Mouse (Mus musculus): ENCODE results near the gene Gdap1l1. TPM values are rescaled to one million over a fixed set of nuclear protein-coding genes. Genes with fewer than 3 reads are reported as not detected.

Gdap1l1 gene
- polyA plus RNA-seq, 1 experiment from 2014 or later = 0.20 TPM

DNA sequence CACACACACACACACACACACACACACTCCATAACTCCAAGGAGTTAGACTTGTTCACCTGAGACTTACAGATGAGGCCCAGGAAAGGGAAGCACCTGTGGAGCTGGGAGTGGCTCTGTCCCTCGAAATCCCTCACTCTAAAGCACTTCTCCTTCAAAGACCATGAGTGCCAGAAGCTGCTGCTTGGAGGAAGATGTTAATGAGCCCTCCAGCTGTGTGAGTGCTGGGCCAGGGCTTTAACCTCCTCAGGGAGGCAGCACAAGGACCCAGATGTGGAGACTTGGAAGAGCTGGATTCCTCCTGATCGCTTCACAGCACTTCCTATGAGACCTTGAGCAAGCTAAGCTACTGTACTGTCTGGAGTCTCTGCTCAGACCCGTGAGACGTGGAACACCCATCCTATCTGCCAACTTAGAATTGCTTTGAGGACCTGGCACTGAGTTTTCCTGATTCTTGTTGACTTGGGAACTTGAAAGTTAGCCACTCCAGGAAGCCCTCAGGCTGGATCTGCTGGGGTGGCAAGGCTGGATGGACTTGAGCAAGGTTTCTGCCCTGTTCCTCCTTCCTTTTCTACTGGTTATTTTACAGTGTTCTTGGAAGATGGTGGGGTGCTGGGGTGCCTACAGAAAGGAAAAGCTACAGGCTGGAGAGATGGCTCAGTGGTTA is 9.8 kb upstream of the Gdap1l1 start:
- no peak overlapping the region for H3K9ac ChIP-seq
- no peaks in the 10 kb centered on the region for H3K36me3 ChIP-seq
- no peak for ATAC-seq (ENCODE audit: insufficient number of reproducible peaks, low FRiP score, low TSS enrichment, low read depth)
- H3K4me1 ChIP-seq = no peaks in the 10 kb centered on the region
- no peaks in the 10 kb centered on the region for H3K9me3 ChIP-seq
- H3K4me3 ChIP-seq = no peak overlapping the region
- no peak overlapping the region for H3K27ac ChIP-seq
- no peaks in the 10 kb centered on the region for H3K27me3 ChIP-seq
- 34% methylated on average over 4 of the region's 4 CpGs for WGBS
- no peak overlapping the region for H3K4me2 ChIP-seq

DNA sequence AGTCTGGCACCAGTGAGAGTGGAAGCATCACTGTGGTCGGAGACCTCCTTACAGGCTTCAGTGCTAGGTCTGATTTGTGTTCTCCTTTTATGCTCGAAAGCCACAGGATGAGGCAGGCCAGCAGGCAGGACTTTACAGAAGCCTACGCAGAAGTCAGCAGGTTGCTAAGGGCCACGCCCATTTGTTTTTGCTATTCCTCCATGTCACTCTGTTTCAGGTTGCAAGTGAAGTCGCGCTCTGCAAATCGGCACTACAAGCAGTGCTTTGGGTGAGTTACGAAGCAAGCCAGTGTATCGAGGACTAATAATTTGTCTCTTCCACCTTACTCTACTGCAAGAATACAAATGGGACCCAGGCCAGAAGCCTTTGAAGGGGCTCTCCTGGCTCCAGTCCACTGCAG is 7.0 kb upstream of the Gdap1l1 start:
- H3K27ac ChIP-seq = no peak overlapping the region
- no peaks in the 10 kb centered on the region for H3K27me3 ChIP-seq
- H3K9ac ChIP-seq = no peak overlapping the region
- H3K4me3 ChIP-seq = no peak overlapping the region
- no peak overlapping the region for H3K4me2 ChIP-seq
- no peaks in the 10 kb centered on the region for H3K4me1 ChIP-seq
- no peaks in the 10 kb centered on the region for H3K36me3 ChIP-seq
- no peaks in the 10 kb centered on the region for H3K9me3 ChIP-seq
- ATAC-seq (ENCODE audit: insufficient number of reproducible peaks, low FRiP score, low TSS enrichment, low read depth) = no peak
- WGBS = 78% methylated on average over 9 of the region's 9 CpGs

DNA sequence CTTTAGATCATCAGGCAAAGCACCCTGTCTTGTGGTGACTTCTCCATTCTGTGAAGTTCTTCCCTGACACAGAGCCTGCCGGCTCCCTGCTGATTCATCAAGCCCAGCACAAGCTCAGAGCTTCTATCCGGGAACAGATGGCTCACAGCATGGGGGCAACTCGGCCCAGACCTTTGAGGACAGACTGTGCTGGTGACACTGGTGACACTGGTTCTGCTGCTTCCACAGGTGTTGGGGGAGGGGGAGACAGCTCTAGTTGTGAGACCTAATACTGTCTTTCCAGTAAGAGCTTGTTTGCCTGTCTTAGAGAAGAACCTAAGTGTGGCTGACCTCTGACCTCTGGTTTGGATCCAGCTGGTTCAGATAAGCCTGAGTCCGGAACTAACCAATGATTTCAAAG is 4.3 kb upstream of the Gdap1l1 start:
- no peak overlapping the region for H3K27ac ChIP-seq
- no peak for ATAC-seq (ENCODE audit: insufficient number of reproducible peaks, low FRiP score, low TSS enrichment, low read depth)
- no peak overlapping the region for H3K4me2 ChIP-seq
- H3K4me3 ChIP-seq = no peak overlapping the region
- H3K4me1 ChIP-seq = peaks cover 8% of the 10 kb centered on the region
- no peak overlapping the region for H3K9ac ChIP-seq
- 14% methylated on average over 4 of the region's 4 CpGs for WGBS
- H3K9me3 ChIP-seq = no peaks in the 10 kb centered on the region
- H3K36me3 ChIP-seq = no peaks in the 10 kb centered on the region
- H3K27me3 ChIP-seq = peaks cover 18% of the 10 kb centered on the region

DNA sequence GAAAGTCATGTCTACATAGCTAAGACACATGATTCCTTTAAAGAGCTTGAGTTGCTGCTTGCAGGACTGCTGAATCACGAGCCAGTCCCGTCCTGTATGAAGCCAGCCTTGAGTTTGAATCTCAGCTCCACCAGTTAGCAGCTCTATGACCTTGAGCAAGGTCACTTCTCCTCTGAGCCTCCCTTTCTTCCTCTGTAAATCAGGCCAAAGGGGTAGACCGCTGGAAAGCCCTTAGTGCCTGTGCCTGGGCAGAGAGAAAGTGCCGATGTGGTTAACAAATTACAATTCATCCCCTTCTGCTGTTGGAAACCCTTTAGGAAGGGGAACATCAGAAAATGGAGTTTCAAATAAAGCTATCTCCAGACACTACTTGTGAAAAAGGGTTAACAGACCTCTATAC is 476 bp upstream of the Gdap1l1 start:
- no peak for ATAC-seq (ENCODE audit: insufficient number of reproducible peaks, low FRiP score, low TSS enrichment, low read depth)
- H3K9ac ChIP-seq = no peak overlapping the region
- peaks cover 8% of the 10 kb centered on the region for H3K4me1 ChIP-seq
- H3K36me3 ChIP-seq = no peaks in the 10 kb centered on the region
- peaks cover 32% of the 10 kb centered on the region for H3K27me3 ChIP-seq
- WGBS = 42% methylated on average over 4 of the region's 4 CpGs
- H3K4me3 ChIP-seq = no peak overlapping the region
- H3K9me3 ChIP-seq = no peaks in the 10 kb centered on the region
- H3K27ac ChIP-seq = no peak overlapping the region
- H3K4me2 ChIP-seq = no peak overlapping the region

DNA sequence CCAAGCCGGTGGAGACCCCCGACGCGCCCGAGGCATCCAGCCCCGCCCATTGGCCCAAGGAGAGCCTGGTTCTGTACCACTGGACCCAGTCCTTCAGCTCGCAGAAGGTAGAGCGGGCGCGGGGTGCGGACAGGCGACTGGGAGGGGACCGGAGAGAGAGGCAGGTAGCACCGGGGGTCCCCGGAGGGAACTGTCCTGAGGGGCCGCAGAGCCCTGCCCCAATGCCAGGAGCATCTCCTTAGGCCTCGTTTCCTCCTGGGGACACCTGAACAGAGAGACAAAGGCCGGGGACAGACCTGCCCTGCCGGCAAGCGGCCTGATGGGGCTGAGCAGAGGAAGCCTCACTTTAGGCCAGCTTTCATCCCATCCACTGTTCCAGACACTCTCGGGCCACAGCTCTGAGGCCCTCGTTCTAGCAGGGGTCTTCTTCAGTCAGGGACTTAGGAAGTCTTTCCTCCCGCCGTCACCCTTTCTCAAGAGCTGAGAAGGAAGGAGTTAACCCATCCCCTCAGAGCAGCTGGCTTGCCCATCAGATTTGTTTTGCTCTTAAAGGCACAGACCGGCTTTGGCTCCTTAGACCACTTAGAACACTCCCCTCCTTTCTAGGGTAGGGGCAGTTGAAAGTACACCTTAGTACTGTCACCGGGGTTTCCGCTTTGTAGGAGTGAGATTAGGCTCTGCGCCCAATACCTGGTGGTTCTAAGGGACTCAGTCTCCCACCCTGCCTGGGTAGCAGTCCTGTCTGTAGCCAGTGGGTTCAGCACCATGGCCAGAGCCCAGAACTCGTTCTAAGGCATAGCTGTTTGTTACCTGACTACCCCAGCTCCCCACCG is 559 bp downstream of the Gdap1l1 start:
- Histone ChIP-seq H3K27ac (no peak overlapping the region), H3K27me3 (peaks cover 32% of the 10 kb centered on the region), H3K36me3 (no peaks in the 10 kb centered on the region), H3K9ac (no peak overlapping the region), H3K4me1 (peaks cover 8% of the 10 kb centered on the region), H3K4me2 (peak overlapping the region; percentile 27), H3K4me3 (peak overlapping the region; percentile 18), H3K9me3 (no peaks in the 10 kb centered on the region)
- no peak for ATAC-seq (ENCODE audit: insufficient number of reproducible peaks, low FRiP score, low TSS enrichment, low read depth)
- WGBS = 3% methylated on average over 30 of the region's 30 CpGs

DNA sequence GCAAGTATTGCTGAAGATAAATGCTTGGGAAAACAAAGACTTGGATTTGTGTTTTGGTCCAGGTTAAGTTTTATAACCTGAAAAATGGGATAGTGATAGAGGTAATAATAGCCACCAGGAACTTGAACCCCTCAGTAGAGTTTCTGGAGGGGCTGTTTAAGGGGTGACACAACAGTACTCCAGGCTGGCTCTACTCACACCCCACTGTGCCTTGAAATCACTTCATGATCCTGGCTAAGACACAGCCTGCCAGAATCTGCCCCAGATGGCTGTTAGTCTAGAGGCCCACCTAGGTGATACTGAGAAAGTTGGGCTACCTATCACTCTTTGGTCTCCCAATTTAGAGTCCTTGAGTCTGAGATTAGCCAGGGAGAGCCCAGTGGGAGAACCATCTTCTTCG is 1.2 kb downstream of the Gdap1l1 start:
- Histone ChIP-seq H3K27ac (no peak overlapping the region), H3K4me3 (no peak overlapping the region), H3K9me3 (no peaks in the 10 kb centered on the region), H3K4me1 (peaks cover 8% of the 10 kb centered on the region), H3K9ac (no peak overlapping the region), H3K4me2 (no peak overlapping the region), H3K36me3 (no peaks in the 10 kb centered on the region), H3K27me3 (peaks cover 32% of the 10 kb centered on the region)
- WGBS = 67% methylated on average over 1 of the region's 1 CpGs
- no peak for ATAC-seq (ENCODE audit: insufficient number of reproducible peaks, low FRiP score, low TSS enrichment, low read depth)

DNA sequence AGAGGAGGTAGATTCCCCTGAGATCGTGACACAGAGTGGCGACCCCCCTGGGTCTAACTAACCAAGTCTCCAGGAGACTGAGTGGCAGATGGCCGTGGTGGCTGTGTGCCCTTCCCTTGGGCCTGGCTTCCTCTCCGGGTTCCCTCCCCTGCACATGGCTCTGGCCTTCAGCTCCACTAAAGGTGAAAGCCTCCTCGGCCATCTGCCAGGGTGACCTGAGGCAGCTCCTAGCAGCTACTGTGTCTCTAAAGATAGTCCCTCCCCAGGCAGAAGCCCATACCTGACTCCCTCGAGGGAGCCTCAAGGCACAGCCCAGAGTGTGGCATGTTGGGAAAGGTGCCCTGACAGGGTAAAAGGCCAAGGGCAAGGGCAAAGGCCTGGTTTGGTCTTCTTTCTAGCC is 5.3 kb downstream of the Gdap1l1 start:
- Histone ChIP-seq H3K36me3 (no peaks in the 10 kb centered on the region), H3K27me3 (peaks cover 18% of the 10 kb centered on the region), H3K9ac (no peak overlapping the region), H3K4me1 (peaks cover 2% of the 10 kb centered on the region), H3K4me3 (no peak overlapping the region), H3K4me2 (no peak overlapping the region), H3K27ac (no peak overlapping the region), H3K9me3 (no peaks in the 10 kb centered on the region)
- 62% methylated on average over 6 of the region's 6 CpGs for WGBS
- no peak for ATAC-seq (ENCODE audit: insufficient number of reproducible peaks, low FRiP score, low TSS enrichment, low read depth)

DNA sequence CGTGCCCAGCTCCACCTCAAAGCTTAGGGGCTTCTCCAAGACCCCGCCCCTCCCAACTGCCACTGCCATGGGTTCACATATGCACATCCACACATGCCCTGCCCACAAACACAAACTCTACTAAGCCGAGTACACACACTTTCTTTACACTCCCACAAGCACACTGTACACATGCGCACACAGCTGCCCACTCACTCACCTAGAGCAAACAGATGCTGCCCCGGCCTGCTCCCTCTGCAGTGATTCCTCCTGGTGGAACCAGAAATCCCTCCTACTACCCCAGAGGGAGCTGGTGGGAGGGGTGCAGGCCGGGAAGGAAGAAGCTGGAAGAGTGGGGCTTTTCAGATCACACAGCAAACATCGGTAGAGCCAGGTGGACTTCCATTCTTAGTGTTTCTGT is 5.7 kb downstream of the Gdap1l1 start:
- H3K9ac ChIP-seq = no peak overlapping the region
- no peaks in the 10 kb centered on the region for H3K9me3 ChIP-seq
- no peak for ATAC-seq (ENCODE audit: insufficient number of reproducible peaks, low FRiP score, low TSS enrichment, low read depth)
- H3K27ac ChIP-seq = no peak overlapping the region
- H3K4me3 ChIP-seq = no peak overlapping the region
- no peak overlapping the region for H3K4me2 ChIP-seq
- H3K36me3 ChIP-seq = no peaks in the 10 kb centered on the region
- 59% methylated on average over 7 of the region's 7 CpGs for WGBS
- H3K27me3 ChIP-seq = peaks cover 14% of the 10 kb centered on the region
- H3K4me1 ChIP-seq = no peaks in the 10 kb centered on the region

DNA sequence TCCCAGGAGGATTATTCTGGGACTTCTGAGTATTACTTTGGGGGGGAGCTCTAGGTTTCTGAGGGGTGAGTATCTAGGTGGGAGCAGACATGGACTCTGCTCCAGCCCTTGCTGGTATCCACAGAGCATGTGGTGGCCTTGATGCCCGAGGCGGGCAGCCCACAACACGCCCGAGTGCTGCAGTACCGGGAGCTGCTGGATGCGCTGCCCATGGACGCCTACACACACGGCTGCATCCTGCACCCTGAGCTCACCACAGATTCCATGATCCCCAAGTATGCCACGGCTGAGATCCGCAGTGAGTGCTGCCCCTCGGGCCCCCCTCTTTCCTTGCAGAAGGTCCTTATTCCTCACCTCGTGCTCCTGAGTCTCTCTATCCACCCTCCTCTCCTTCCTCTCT is 9.1 kb downstream of the Gdap1l1 start:
- no peak overlapping the region for H3K4me2 ChIP-seq
- no peak overlapping the region for H3K27ac ChIP-seq
- ATAC-seq (ENCODE audit: insufficient number of reproducible peaks, low FRiP score, low TSS enrichment, low read depth) = no peak
- H3K9ac ChIP-seq = no peak overlapping the region
- H3K4me1 ChIP-seq = no peaks in the 10 kb centered on the region
- no peak overlapping the region for H3K4me3 ChIP-seq
- H3K36me3 ChIP-seq = no peaks in the 10 kb centered on the region
- no peaks in the 10 kb centered on the region for H3K9me3 ChIP-seq
- 82% methylated on average over 12 of the region's 12 CpGs for WGBS
- no peaks in the 10 kb centered on the region for H3K27me3 ChIP-seq

DNA sequence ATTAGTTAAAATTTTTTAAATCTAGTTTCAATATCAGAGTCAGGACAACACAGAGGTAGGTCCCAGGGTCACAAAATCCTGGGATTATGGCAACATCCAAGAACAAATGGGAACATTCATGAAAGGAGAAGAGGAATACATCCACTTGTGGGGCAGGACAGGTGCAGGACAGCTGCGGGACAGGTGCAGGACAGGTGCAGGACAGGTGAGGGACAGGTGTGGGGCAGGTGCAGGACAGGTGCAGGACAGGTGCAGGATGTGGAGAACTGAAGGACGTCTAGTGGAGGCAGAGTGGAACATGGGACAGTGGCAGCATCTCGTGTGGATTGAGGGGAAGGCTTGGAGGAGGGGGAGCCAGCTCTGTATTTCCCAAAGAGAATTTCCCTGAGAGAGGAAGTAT is 11.0 kb downstream of the Gdap1l1 start:
- Histone ChIP-seq H3K9me3 (no peaks in the 10 kb centered on the region), H3K4me2 (no peak overlapping the region), H3K9ac (no peak overlapping the region), H3K4me1 (no peaks in the 10 kb centered on the region), H3K27ac (no peak overlapping the region), H3K27me3 (no peaks in the 10 kb centered on the region), H3K4me3 (no peak overlapping the region), H3K36me3 (no peaks in the 10 kb centered on the region)
- ATAC-seq (ENCODE audit: insufficient number of reproducible peaks, low FRiP score, low TSS enrichment, low read depth) = no peak
- 60% methylated on average over 3 of the region's 3 CpGs for WGBS

DNA sequence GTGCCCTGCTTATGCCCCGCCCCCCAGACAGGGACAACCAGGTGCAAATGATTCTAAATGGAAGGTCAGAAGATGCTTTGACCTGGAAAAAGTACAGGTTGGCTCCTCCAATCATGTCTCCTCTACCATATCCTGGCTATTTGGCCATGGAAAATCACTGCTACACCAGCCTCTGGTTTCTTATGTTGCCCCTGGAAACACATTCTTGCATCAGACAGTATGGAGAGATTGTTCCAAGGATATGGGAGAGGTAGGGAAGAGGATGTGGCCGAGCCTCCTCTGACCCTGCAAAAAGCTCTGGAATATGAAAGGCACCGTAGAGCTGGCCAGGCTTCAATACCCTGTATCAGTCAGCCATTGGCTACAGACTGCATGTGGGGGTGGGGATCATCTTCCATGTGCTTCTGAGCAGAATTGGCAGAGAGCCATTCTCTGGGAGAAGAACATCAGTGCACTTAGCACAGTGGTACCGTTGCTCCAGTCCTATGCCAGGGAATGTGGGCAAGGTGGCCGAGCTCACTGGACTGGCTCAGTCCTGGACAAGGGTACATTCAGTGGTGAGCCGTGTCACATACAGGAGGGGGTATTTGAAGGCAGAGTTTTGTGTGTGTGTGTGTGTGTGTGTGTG is 12.5 kb downstream of the Gdap1l1 start:
- H3K9ac ChIP-seq = no peak overlapping the region
- ATAC-seq (ENCODE audit: insufficient number of reproducible peaks, low FRiP score, low TSS enrichment, low read depth) = no peak
- H3K4me1 ChIP-seq = no peaks in the 10 kb centered on the region
- 67% methylated on average over 6 of the region's 6 CpGs for WGBS
- H3K9me3 ChIP-seq = no peaks in the 10 kb centered on the region
- no peak overlapping the region for H3K27ac ChIP-seq
- no peaks in the 10 kb centered on the region for H3K27me3 ChIP-seq
- no peak overlapping the region for H3K4me3 ChIP-seq
- no peaks in the 10 kb centered on the region for H3K36me3 ChIP-seq
- no peak overlapping the region for H3K4me2 ChIP-seq

DNA sequence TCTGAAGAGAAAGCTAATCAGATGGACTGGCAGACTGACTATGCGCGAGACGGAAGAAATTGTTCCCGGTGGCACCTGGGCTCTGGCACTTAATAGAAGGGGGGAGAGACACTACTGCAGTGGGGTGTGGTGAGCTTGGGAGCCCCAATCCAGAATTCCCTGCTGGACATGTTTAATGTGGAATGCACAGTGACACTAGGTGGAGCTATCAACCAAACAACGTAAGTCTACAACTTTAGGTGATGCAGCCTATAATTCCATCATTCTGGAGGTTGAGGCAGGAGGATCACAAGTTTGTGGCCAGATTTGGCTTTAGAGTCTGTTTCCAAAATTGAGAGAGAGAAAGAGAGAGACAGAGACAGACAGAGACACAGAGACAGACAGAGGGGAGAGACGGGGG is 14.5 kb downstream of the Gdap1l1 start:
- Histone ChIP-seq H3K27me3 (peaks cover 3% of the 10 kb centered on the region; the same call in 1 of the 2 replicates), H3K9ac (no peak overlapping the region), H3K4me3 (no peak overlapping the region), H3K36me3 (no peaks in the 10 kb centered on the region), H3K27ac (no peak overlapping the region), H3K4me1 (no peaks in the 10 kb centered on the region), H3K4me2 (no peak overlapping the region), H3K9me3 (no peaks in the 10 kb centered on the region)
- ATAC-seq (ENCODE audit: insufficient number of reproducible peaks, low FRiP score, low TSS enrichment, low read depth) = no peak
- 85% methylated on average over 6 of the region's 6 CpGs for WGBS

Measured in limb, embryonic 15.5 days (tissue).